Mouse (Mus musculus): ENCODE measurements at regions not wholly inside any gene's neighbourhood (a gene's known extent, or its start where the extent isn't known, plus 50 kb on each side); places are given as distances from the start of the nearest gene placed in this dataset.

DNA sequence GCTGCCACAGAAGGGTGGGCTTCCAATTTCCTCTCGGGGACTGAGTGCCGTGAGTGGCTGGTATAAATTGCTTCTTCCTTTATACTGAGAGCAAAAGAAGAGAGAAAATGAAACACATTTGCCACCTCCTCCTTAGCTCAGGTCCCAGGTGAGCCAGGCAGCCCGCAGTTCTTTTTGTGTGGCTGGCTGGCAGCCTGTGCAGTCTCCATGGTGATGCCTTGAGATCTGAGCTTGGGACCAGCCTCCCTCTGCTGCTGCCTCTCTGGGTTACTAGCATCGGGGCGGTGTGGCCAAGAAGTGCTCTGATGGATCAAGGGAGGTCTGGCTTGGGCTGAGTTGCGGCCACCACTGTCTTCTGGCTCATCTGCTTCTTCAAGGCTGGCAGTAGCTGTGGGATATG is 249.1 kb upstream of the Gm4791 start:
- TF ChIP-seq CTCF (IDR thresholded peaks at IDR 0.05 in 2 of 3, conservative IDR thresholded peaks at IDR 0.05 in 1 of 3; ENCODE audit: control insufficient read depth in 1 of 3, insufficient read depth in 1 of 3, low read depth in 2 of 3, low read length in 3 of 3, poor library complexity in 1 of 3, severe bottlenecking in 1 of 3): no peak
- no peak for TF ChIP-seq GABPA (IDR thresholded peaks at IDR 0.05; ENCODE audit: low read depth, low read length)
- TF ChIP-seq BHLHE40 (IDR thresholded peaks at IDR 0.05; ENCODE audit: borderline replicate concordance, low read depth, low read length): no peak
- TF ChIP-seq ZMIZ1 (IDR thresholded peaks at IDR 0.05; ENCODE audit: low read depth, low read length): no peak
- no peak for TF ChIP-seq POLR2A (IDR thresholded peaks at IDR 0.05; ENCODE audit: control insufficient read depth in 1 of 2, insufficient read depth in 1 of 2, low read depth in 1 of 2, low read length in 2 of 2, poor library complexity in 1 of 2)
- TF ChIP-seq MEF2A (IDR thresholded peaks at IDR 0.05; ENCODE audit: extremely low read depth, insufficient replicate concordance, low read depth, low read length, poor library complexity, severe bottlenecking): no peak
- TF ChIP-seq MAX (IDR thresholded peaks at IDR 0.05; ENCODE audit: low read length): no peak
- TF ChIP-seq SMC3 (IDR thresholded peaks at IDR 0.05; ENCODE audit: low read depth, low read length): no peak
- no peak for TF ChIP-seq MYC (IDR thresholded peaks at IDR 0.05; ENCODE audit: low read depth, low read length)
- no peak for TF ChIP-seq ZKSCAN1 (IDR thresholded peaks at IDR 0.05; ENCODE audit: low read depth, low read length)

Data from MEL (cell line).